Mouse (Mus musculus) embryonic stem cell, embryonic (primary cell): ENCODE results near the gene Ngfr.

ENCODE experiments used
- CTCF ChIA-PET, 4 experiments: fragments of 300-600 bp in 2 of 4; fragments of 350-600 bp in 2 of 4; sonication (Branson Sonifier 250); formaldehyde crosslinking; loops; one replicate each; lab custom pipeline; 2022; ENCODE audit warnings: inconsistent platforms in 2 of 4; lab: Charles Lee
- POLR2A ChIA-PET, 4 experiments: fragments of 300-600 bp in 2 of 4; fragments of 350-600 bp in 2 of 4; sonication (Branson Sonifier 250); formaldehyde crosslinking; loops; one replicate each; lab custom pipeline; 2022; ENCODE audit warnings: antibody characterized with exemption in 4 of 4, inconsistent platforms in 1 of 4; lab: Charles Lee

Ngfr gene

GRCm38 (mm10) chr11:95584651-95585050 is 2.9 kb downstream of the Ngfr start:
- ChIA-PET CTCF (interaction anchor here in 2 of 4 experiments (0.5 to 3.3 kb wide), 8 partner anchors 9 to 319 kb away, joined by 3 to 25 read pairs (median 3); no protein-coding TSS in a partner anchor), POLR2A (interaction anchor here (0.5 to 3.8 kb wide), 11 partner anchors 13 to 63 kb away, joined by 3 to 17 read pairs (median 4); no protein-coding TSS in a partner anchor)

- ChIA-PET POLR2A (interaction anchor here in 3 of 4 experiments (0.6 to 3.8 kb wide), 6 partner anchors 13 to 269 kb away, joined by 3 to 17 read pairs (median 4); no protein-coding TSS in a partner anchor), CTCF (interaction anchor here in 1 of 4 experiments (0.8 to 1.5 kb wide), 3 partner anchors 12 to 63 kb away, joined by 3 to 5 read pairs (median 4); no protein-coding TSS in a partner anchor)
These were observed 4.1 kb downstream of the Ngfr start for GRCm38 (mm10) chr11:95583396-95583795.

GRCm38 (mm10) chr11:95582193-95582592 is 5.3 kb downstream of the Ngfr start:
- CTCF ChIA-PET: interaction anchor here (0.5 to 0.9 kb wide), 6 partner anchors 62 to 564 kb away, joined by 3 to 7 read pairs (median 4); partner anchors contain the start of gene Calcoco2 (in 1 of the 4)
- POLR2A ChIA-PET: interaction anchor here in 3 of 4 experiments (0.6 to 2.8 kb wide), 8 partner anchors 11 to 195 kb away, joined by 3 to 7 read pairs (median 4); no protein-coding TSS in a partner anchor

GRCm38 (mm10) chr11:95579455-95579854 is 8.1 kb downstream of the Ngfr start:
- ChIA-PET CTCF (interaction anchor here in 3 of 4 experiments (0.5 to 1.8 kb wide), 9 partner anchors 9 to 403 kb away, joined by 3 to 6 read pairs (median 3); no protein-coding TSS in a partner anchor), POLR2A (interaction anchor here in 2 of 4 experiments (0.8 to 1.5 kb wide), 6 partner anchors 10 to 66 kb away, joined by 3 to 5 read pairs (median 3); no protein-coding TSS in a partner anchor)

- ChIA-PET CTCF (interaction anchor here (0.5 to 2.4 kb wide), 30 partner anchors 8 to 317 kb away, joined by 3 to 15 read pairs (median 5); partner anchors contain the start of genes Ngfr (in 2 of the 4), Phb (in 2 of the 4) and Tac4 (in 1 of the 4)), POLR2A (interaction anchor here in 3 of 4 experiments (0.6 to 3.4 kb wide), 8 partner anchors 9 to 89 kb away, joined by 3 to 18 read pairs (median 3); partner anchors contain the start of genes Ngfr (in 1 of the 3) and Phb (in 1 of the 3))
These were observed 9.6 kb downstream of the Ngfr start for GRCm38 (mm10) chr11:95577776-95578446.

- POLR2A ChIA-PET: interaction anchor here (0.5 to 3.4 kb wide), 20 partner anchors 9 to 1509 kb away, joined by 3 to 18 read pairs (median 3); partner anchors contain the start of gene Ngfr (in 2 of the 4)
- CTCF ChIA-PET: interaction anchor here (0.5 to 2.4 kb wide), 10 partner anchors 8 to 197 kb away, joined by 3 to 16 read pairs (median 4); partner anchors contain the start of gene Ngfr (in 1 of the 4)
These were observed 11.2 kb downstream of the Ngfr start for GRCm38 (mm10) chr11:95576299-95576698.

GRCm38 (mm10) chr11:95575791-95576190 is 11.7 kb downstream of the Ngfr start:
- POLR2A ChIA-PET: interaction anchor here in 3 of 4 experiments (0.5 to 3.4 kb wide), 16 partner anchors 9 to 1510 kb away, joined by 3 to 18 read pairs (median 4); partner anchors contain the start of gene Ngfr (in 2 of the 3)
- CTCF ChIA-PET: interaction anchor here (0.5 to 2.4 kb wide), 9 partner anchors 9 to 198 kb away, joined by 3 to 16 read pairs (median 4); partner anchors contain the start of gene Ngfr (in 1 of the 4)

- CTCF ChIA-PET: interaction anchor here in 1 of 4 experiments (0.8 to 1.5 kb wide), 2 partner anchors 12 to 42 kb away, joined by 3 to 6 read pairs; partner anchors contain the start of gene Ngfr
- POLR2A ChIA-PET: interaction anchor here in 2 of 4 experiments (0.6 to 1.9 kb wide), 4 partner anchors 11 to 136 kb away, joined by 3 to 4 read pairs (median 3); no protein-coding TSS in a partner anchor
These were observed 12.7 kb downstream of the Ngfr start for GRCm38 (mm10) chr11:95574786-95575334.

- CTCF ChIA-PET: interaction anchor here in 2 of 4 experiments (0.9 to 1.3 kb wide), 2 partner anchors 12 to 104 kb away, joined by 3 to 4 read pairs; no protein-coding TSS in a partner anchor
- POLR2A ChIA-PET: interaction anchor here in 2 of 4 experiments (0.8 to 1.5 kb wide), 4 partner anchors 15 to 40 kb away, joined by 3 to 5 read pairs (median 4); no protein-coding TSS in a partner anchor
These were observed 15.3 kb downstream of the Ngfr start for GRCm38 (mm10) chr11:95572227-95572626.

- CTCF ChIA-PET: interaction anchor here in 3 of 4 experiments (0.6 to 1.3 kb wide), 5 partner anchors 9 to 104 kb away, joined by 3 to 4 read pairs (median 3); no protein-coding TSS in a partner anchor
- POLR2A ChIA-PET: interaction anchor here in 2 of 4 experiments (1.1 to 1.5 kb wide), 3 partner anchors 14 to 15 kb away, joined by 4 to 5 read pairs (median 5); no protein-coding TSS in a partner anchor
These were observed 15.8 kb downstream of the Ngfr start for GRCm38 (mm10) chr11:95571755-95572154.

- POLR2A ChIA-PET: interaction anchor here in 3 of 4 experiments (0.6 to 1.5 kb wide), 10 partner anchors 9 to 46 kb away, joined by 3 to 6 read pairs (median 3); no protein-coding TSS in a partner anchor
These were observed 16.5 kb downstream of the Ngfr start for GRCm38 (mm10) chr11:95570827-95571619.

GRCm38 (mm10) chr11:95569908-95570307 is 17.6 kb downstream of the Ngfr start:
- CTCF ChIA-PET: interaction anchor here (0.6 to 1.5 kb wide), 10 partner anchors 7 to 552 kb away, joined by 3 to 12 read pairs (median 5); partner anchors contain the start of gene Ngfr (in 2 of the 4)
- POLR2A ChIA-PET: interaction anchor here in 2 of 4 experiments (0.9 to 1.0 kb wide), 2 partner anchors 17 to 42 kb away, joined by 3 to 5 read pairs; partner anchors contain the start of gene Ngfr (in 1 of the 2)

More at GRCm38 (mm10) chr11:95570827-95571619, 16.5 kb downstream of the Ngfr start:
- CTCF ChIA-PET: interaction anchor here (0.6 to 1.5 kb wide), 22 partner anchors 8 to 551 kb away, joined by 3 to 12 read pairs (median 4); partner anchors contain the start of gene Ngfr (in 2 of the 4)

GRCm38 (mm10) chr11:95567936-95568715 is 19.4 kb downstream of the Ngfr start:
- ChIA-PET POLR2A (interaction anchor here in 3 of 4 experiments (0.6 to 2.8 kb wide), 8 partner anchors 8 to 61 kb away, joined by 3 to 16 read pairs (median 3); no protein-coding TSS in a partner anchor), CTCF (interaction anchor here in 2 of 4 experiments (0.6 to 1.2 kb wide), 4 partner anchors 10 to 702 kb away, joined by 3 to 4 read pairs (median 4); no protein-coding TSS in a partner anchor)

GRCm38 (mm10) chr11:95567366-95567765 is 20.2 kb downstream of the Ngfr start:
- ChIA-PET POLR2A (interaction anchor here (0.6 to 2.8 kb wide), 8 partner anchors 9 to 84 kb away, joined by 3 to 16 read pairs (median 3); no protein-coding TSS in a partner anchor), CTCF (interaction anchor here in 1 of 4 experiments (1.1 to 1.2 kb wide), 2 partner anchors 10 to 108 kb away, joined by 3 to 5 read pairs; no protein-coding TSS in a partner anchor)

- ChIA-PET POLR2A (interaction anchor here in 2 of 4 experiments (0.6 to 1.8 kb wide), 3 partner anchors 17 to 469 kb away, joined by 4 to 9 read pairs (median 4); partner anchors contain the start of gene Snf8 (in 1 of the 2)), CTCF (interaction anchor here in 2 of 4 experiments (0.5 to 0.6 kb wide), 2 partner anchors 30 to 310 kb away, joined by 3 to 7 read pairs; no protein-coding TSS in a partner anchor)
These were observed 22.2 kb downstream of the Ngfr start for GRCm38 (mm10) chr11:95565327-95565726.
